Mouse (Mus musculus) testis, adult 2 months (tissue): ENCODE measurements around the gene Gm10775. TPM values are rescaled to one million over a fixed set of nuclear protein-coding genes. Genes with fewer than 3 reads are reported as not detected.

ENCODE experiments used
- H3K27ac ChIP-seq: fragments of 200-500 bp; 2 replicates; pipeline ENCODE4 v1.5.1; 2012; ENCODE audit warnings: low read depth, low read length; ENCODE audit not compliant: control insufficient read depth, insufficient read depth
- H3K27me3 ChIP-seq: fragments of 200-500 bp; 2 replicates; pipeline ENCODE4 v1.6.1; 2012; ENCODE audit warnings: mild to moderate bottlenecking, low read length, moderate library complexity; ENCODE audit not compliant: control insufficient read depth, insufficient read depth
- H3K36me3 ChIP-seq: fragments of 200-500 bp; 2 replicates; pipeline ENCODE4 v1.6.1; 2012; ENCODE audit warnings: mild to moderate bottlenecking, low read length; ENCODE audit not compliant: control insufficient read depth, insufficient read depth
- H3K4me1 ChIP-seq: fragments of 200-500 bp; 2 replicates; pipeline ENCODE4 v1.6.1; 2012; ENCODE audit warnings: low read length; ENCODE audit not compliant: control insufficient read depth, insufficient read depth
- H3K4me3 ChIP-seq: fragments of 200-500 bp; 2 replicates; pipeline ENCODE4 v1.5.1; 2012; ENCODE audit warnings: low read depth, mild to moderate bottlenecking, low read length, moderate library complexity, mixed read lengths; ENCODE audit not compliant: control insufficient read depth
- CTCF ChIP-seq: fragments of 200-500 bp; IDR thresholded peaks from 2 replicates; pipeline ENCODE4 v1.5.1; 2012; ENCODE audit warnings: low read depth, mild to moderate bottlenecking, inconsistent platforms, low read length, moderate library complexity; ENCODE audit not compliant: control insufficient read depth, insufficient read depth, insufficient replicate concordance
- POLR2A ChIP-seq: fragments of 200-500 bp; IDR thresholded peaks from 2 replicates; pipeline ENCODE4 v1.6.1; 2012; ENCODE audit warnings: low read depth, mild to moderate bottlenecking, inconsistent platforms, low read length, moderate library complexity; ENCODE audit not compliant: control insufficient read depth
- polyA plus RNA-seq: library from polyadenylated mRNA; depleted of rRNA; stranded (reverse); fragments of >200 nt; gene quantifications from 2 replicates; pipeline ENCODE4 v1.2.3, GENCODE M21; 2012; rRNA removed

The Gm10775 gene
- polyA plus RNA-seq: 1.8 and 1.9 TPM in 2 replicates

DNA sequence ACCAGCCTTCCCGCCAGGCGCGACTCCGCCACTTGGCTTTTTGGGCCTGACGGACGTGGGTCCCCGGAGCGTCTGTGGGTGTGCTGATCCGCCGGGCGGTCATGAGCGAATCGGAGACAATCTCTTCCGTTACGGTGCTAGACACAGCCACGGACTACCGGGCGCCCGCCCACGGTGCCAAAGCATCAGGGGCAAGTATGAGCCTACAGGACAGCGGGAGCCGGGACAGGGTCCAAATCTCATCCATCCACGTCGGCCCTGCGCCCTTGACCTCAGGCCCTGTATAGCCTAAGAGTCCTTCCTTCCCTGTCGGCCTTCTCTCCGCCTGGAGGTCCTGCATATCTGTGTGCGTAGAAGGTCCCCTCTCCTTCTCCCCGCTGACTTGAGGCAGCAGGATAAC lies at the start of gene Gm10775:
Gene Gm10775, plus strand, starts transcription at position 301 of the 400 bp plus-strand sequence.
- Histone ChIP-seq H3K4me3 (peak within 1 kb of the TSS; percentile 78), H3K36me3 (no peaks in the 10 kb centered on the region), H3K27ac (no peak within 1 kb of the TSS), H3K4me1 (peaks cover 15% of the 10 kb centered on the region), H3K27me3 (no peaks in the 10 kb centered on the region)
- no peak; the same call in 1 of the 2 replicates for TF ChIP-seq POLR2A
- no peak for TF ChIP-seq CTCF

- H3K27ac ChIP-seq: no peak overlapping the region
- TF ChIP-seq CTCF (no peak), POLR2A (no peak)
- no peaks in the 10 kb centered on the region for H3K27me3 ChIP-seq
- no peaks in the 10 kb centered on the region for H3K4me1 ChIP-seq
- H3K4me3 ChIP-seq: no peak overlapping the region
- H3K36me3 ChIP-seq: no peaks in the 10 kb centered on the region
Measured at GRCm38 (mm10) chr13:65225945-65226344, 33.4 kb upstream of the Gm10775 start.

DNA sequence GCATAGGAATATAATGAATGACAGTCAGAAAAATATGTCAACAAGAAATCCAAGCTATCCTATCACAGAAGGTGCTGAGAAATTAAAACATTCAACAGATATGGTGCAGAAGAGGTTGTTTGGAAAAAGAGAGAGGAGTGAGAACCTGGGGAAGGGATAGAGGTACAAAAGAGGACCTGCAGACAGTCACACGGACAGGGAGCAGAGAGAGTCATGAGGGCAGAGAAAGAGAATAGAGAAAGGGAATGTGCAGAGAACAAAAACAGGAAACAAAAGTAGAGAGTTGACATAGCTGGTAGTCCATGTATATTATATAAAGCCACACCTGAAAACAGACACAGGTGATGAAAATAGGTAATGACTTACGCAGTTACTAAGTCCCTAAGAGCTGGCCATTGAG lies 32.7 kb upstream of the Gm10775 start:
- Histone ChIP-seq H3K4me3 (no peak overlapping the region), H3K36me3 (no peaks in the 10 kb centered on the region), H3K27me3 (no peaks in the 10 kb centered on the region), H3K4me1 (no peaks in the 10 kb centered on the region), H3K27ac (no peak overlapping the region)
- TF ChIP-seq CTCF (no peak), POLR2A (no peak)

DNA sequence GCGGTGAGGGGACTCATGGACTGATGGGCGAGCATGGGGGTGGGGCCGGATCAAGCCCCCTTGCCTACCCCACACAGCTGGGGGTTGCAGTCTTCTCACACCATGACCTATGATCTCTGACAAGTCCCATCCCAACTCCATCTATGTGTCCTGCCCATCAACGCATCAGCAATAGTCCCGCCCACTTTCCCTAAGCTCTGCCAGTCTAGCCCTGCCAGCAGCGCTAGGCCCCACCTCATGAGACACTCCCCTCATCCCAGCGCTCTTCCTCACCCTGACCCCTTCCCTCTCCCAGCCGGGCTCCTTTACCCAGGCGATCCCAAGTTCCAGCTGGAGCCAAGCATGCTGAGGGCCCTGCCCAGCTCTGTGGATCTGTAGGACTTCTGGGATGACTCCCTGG lies 22.1 kb upstream of the Gm10775 start:
- no peaks in the 10 kb centered on the region for H3K27me3 ChIP-seq
- TF ChIP-seq POLR2A (0 out of 2 replicates have a peak, but pooled peaks have one; percentile 42), CTCF (no peak)
- H3K36me3 ChIP-seq: no peaks in the 10 kb centered on the region
- no peak overlapping the region for H3K27ac ChIP-seq
- peak overlapping the region; percentile 55 for H3K4me3 ChIP-seq
- H3K4me1 ChIP-seq: peaks cover 14% of the 10 kb centered on the region

- H3K27me3 ChIP-seq: no peaks in the 10 kb centered on the region
- H3K27ac ChIP-seq: peak overlapping the region; percentile 97
- peaks cover 17% of the 10 kb centered on the region for H3K4me1 ChIP-seq
- peak overlapping the region; percentile 96 for H3K4me3 ChIP-seq
- H3K36me3 ChIP-seq: no peaks in the 10 kb centered on the region
- no peak for TF ChIP-seq CTCF
- TF ChIP-seq POLR2A: peak; percentile 79; the same call in 1 of the 2 replicates
Measured at GRCm38 (mm10) chr13:65240509-65241098, 18.7 kb upstream of the Gm10775 start.

- Histone ChIP-seq H3K4me3 (peak overlapping the region; percentile 96), H3K36me3 (no peaks in the 10 kb centered on the region), H3K4me1 (peaks cover 17% of the 10 kb centered on the region), H3K27ac (peak overlapping the region; percentile 97), H3K27me3 (no peaks in the 10 kb centered on the region)
- TF ChIP-seq POLR2A (peak; percentile 54), CTCF (peak; percentile 0; the same call in 1 of the 2 replicates)
Measured at GRCm38 (mm10) chr13:65241099-65241626, 18.2 kb upstream of the Gm10775 start.

DNA sequence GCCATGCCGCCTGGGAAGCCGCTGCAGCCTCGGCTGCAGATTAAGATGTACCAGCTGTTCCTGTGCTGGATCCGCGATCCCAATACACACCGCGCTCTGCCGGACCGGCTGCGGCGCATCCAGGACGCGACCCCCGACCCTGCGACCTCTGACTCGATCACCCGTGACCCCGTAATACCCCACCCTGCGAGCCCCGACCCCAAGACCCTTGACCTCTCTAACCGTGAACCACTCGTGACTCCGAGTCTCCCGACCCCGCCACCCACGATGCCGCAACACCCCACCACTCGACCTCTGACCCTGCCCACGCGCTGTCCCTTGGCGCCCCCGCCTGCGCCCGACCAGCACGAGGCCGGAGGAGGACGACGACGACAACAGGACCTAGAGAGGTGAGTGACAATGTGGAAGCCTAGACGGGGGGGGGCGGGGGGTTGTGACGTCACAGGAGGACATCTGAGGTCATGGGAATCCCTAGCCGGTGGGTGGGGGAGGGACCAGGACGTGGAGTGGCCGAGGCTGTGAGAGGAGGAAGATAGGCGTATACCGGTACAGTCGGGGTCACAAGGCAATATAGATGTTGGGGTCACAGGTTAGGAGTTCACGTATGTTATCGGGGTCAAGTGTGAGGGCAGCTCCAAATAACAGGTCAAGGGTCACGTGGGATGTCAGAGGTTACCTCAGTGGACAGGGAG lies 17.6 kb upstream of the Gm10775 start:
- no peaks in the 10 kb centered on the region for H3K36me3 ChIP-seq
- no peaks in the 10 kb centered on the region for H3K27me3 ChIP-seq
- TF ChIP-seq CTCF (no peak), POLR2A (peak; percentile 52)
- peak overlapping the region; percentile 97 for H3K27ac ChIP-seq
- peak overlapping the region; percentile 96 for H3K4me3 ChIP-seq
- peaks cover 16% of the 10 kb centered on the region for H3K4me1 ChIP-seq
